Mouse (Mus musculus) heart, postnatal 0 days (tissue): ENCODE data around the gene 2410131K14Rik.

Experiments
- CTCF ChIP-seq: IDR thresholded peaks from 2 replicates; pipeline ENCODE4 v1.5.1; 2016; ENCODE audit warnings: antibody characterized with exemption, control low read depth, low read depth
- EP300 ChIP-seq: IDR thresholded peaks from 2 replicates; pipeline ENCODE4 v1.6.1; 2016; ENCODE audit warnings: antibody characterized with exemption, low read depth

DNA sequence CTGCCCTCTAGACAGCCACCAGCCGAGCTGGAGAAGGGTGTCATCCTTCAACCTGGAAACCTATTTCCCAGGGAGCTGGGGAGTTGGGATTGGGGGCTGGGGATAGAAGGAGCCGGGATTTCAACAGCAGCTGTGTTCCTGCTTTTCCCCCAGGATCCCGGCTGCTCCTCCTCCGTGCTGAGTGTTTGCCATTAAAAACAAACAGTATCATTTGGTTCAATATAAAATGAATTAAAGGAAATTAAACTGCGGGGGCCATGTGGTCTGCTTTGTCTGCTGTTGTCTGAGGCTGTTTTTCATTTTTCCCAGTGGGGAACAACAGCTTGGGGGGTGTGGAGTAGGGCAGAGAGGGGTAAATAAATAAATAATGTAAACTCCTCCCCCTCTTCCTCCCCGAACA is 27.6 kb upstream of the 2410131K14Rik start:
- TF ChIP-seq CTCF (no peak), EP300 (no peak)
